Mouse (Mus musculus) cortical plate, adult 2 months (tissue): ENCODE results near the gene Rccd1.

ENCODE experiments used
- CTCF ChIP-seq: fragments of 200-500 bp; IDR thresholded peaks from 2 replicates; pipeline ENCODE4 v1.5.1; 2011; ENCODE audit warnings: mild to moderate bottlenecking, control low read depth, low read length; ENCODE audit not compliant: insufficient read depth; ENCODE audit errors: extremely low read depth
- POLR2A ChIP-seq: fragments of 200-500 bp; IDR thresholded peaks from 2 replicates; pipeline ENCODE4 v1.6.1; 2011; ENCODE audit warnings: mild to moderate bottlenecking, low read length, control low read depth; ENCODE audit not compliant: insufficient read depth; ENCODE audit errors: extremely low read depth

- TF ChIP-seq CTCF (no peak), POLR2A (no peak)
These were observed 19.2 kb upstream of the Rccd1 start for GRCm38 (mm10) chr7:80343270-80344018.
